Mouse (Mus musculus) liver, embryonic 13.5 days (tissue): ENCODE data around the gene Maff. TPM values are rescaled to one million over a fixed set of nuclear protein-coding genes. Genes with fewer than 3 reads are reported as not detected.

ENCODE experiments used
- ATAC-seq: fragments of 200-750 bp; cut with Nextera tagmentation; 2 replicates; pipeline ENCODE4 v1.8.0; 2017; ENCODE audit warnings: low read depth, mild to moderate bottlenecking, moderate number of reproducible peaks, moderate library complexity
- DNase-seq: peaks from one replicate; pipeline ENCODE4 v3.0.0; 2022
- H3K27ac ChIP-seq: fragments of 300-500 bp; sonication (generic); 2 replicates; pipeline ENCODE4 v1.5.1; 2015; ENCODE audit warnings: moderate library complexity, mild to moderate bottlenecking, inconsistent platforms
- H3K27me3 ChIP-seq: fragments of 300-500 bp; sonication (generic); 2 replicates; pipeline ENCODE4 v1.6.1; 2015; ENCODE audit warnings: mild to moderate bottlenecking, inconsistent platforms
- H3K36me3 ChIP-seq: fragments of 300-500 bp; sonication (generic); 2 replicates; pipeline ENCODE4 v1.6.1; 2015; ENCODE audit warnings: mild to moderate bottlenecking, inconsistent platforms
- H3K4me1 ChIP-seq: fragments of 300-500 bp; sonication (generic); replicated peaks from 2 replicates; pipeline ENCODE4 v1.6.1; 2015; ENCODE audit warnings: inconsistent platforms
- H3K4me2 ChIP-seq: fragments of 300-500 bp; sonication (generic); 2 replicates; pipeline ENCODE4 v1.6.1; 2015; ENCODE audit warnings: inconsistent platforms, mild to moderate bottlenecking, moderate library complexity
- H3K4me3 ChIP-seq: fragments of 300-500 bp; sonication (generic); replicated peaks from 2 replicates; pipeline ENCODE4 v1.5.1; 2015; ENCODE audit warnings: mild to moderate bottlenecking, inconsistent platforms
- H3K9ac ChIP-seq: fragments of 300-500 bp; sonication (generic); 2 replicates; pipeline ENCODE4 v1.6.1; 2015; ENCODE audit warnings: mild to moderate bottlenecking, inconsistent platforms
- H3K9me3 ChIP-seq: fragments of 300-500 bp; sonication (generic); replicated peaks from 2 replicates; pipeline ENCODE4 v1.6.1; 2016; ENCODE audit warnings: inconsistent platforms
- WGBS: fragments of 180-500 bp; shearing (Covaris S2); methylation state at CpG from one replicate; pipeline ENCODE4 v1.1.7; 2015; ENCODE audit not compliant: insufficient replicate concordance; 5-methylcytosine and 5-hydroxymethylcytosine counted together
- polyA plus RNA-seq: library from polyadenylated mRNA; unstranded; fragments of >200 nt; fragmentation: Nextera tagmentation; extraction: Ambion mirVana; gene quantifications from 2 replicates; pipeline ENCODE4 v1.2.1, GENCODE M21; 2015

Gene Maff
- polyA plus RNA-seq, 1 experiment from 2014 or later = 0.95 TPM

DNA sequence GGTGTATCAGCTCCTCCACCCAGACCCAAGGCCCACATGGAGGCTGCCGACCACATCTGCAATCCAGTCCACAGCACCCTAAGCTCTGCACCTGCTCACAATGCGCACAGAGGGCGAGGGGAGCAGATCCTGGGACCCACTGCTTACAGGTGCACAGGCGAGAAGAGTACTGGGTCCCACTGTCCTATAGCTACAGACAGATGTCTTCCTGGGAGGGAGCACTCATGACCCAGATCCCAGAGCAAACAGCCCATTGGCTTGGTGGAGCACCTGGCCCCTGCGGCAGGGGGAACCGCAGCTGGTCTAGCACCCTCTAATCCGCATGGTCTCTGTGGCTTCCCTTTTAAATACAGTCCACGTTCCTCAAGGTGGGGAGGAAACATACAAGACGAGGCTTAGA is 35.2 kb downstream of the Maff start:
- no peak overlapping the region for H3K27ac ChIP-seq
- H3K9me3 ChIP-seq = no peaks in the 10 kb centered on the region
- H3K4me1 ChIP-seq = peaks cover 4% of the 10 kb centered on the region; the same call in 1 of the 2 replicates
- WGBS = 76% methylated on average over 9 of the region's 9 CpGs
- H3K4me2 ChIP-seq = no peak overlapping the region
- DNase-seq = no peak
- H3K36me3 ChIP-seq = peaks cover 8% of the 10 kb centered on the region; the same call in 1 of the 2 replicates
- ATAC-seq = no peak
- no peak overlapping the region for H3K4me3 ChIP-seq
- H3K9ac ChIP-seq = no peak overlapping the region
- no peaks in the 10 kb centered on the region for H3K27me3 ChIP-seq

DNA sequence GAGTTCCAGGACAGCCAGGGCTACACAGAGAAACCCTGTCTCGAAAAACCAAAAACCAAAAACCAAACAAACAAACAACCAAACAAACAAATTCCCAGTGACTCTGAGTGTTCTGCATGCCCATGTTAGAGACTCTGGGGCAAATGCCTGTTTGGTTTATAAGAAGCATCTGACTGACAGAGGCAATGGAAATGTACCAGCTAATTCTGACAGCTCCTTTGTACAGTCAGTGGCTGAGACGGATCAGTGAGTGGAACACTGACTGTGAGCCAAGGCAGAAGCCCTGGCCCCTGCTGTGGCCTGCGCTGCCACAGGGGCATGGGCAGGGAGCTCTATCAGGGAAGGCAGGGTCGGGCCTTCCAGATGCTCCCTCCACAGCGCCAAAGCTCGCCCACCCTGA is 40.7 kb downstream of the Maff start:
- no peaks in the 10 kb centered on the region for H3K27me3 ChIP-seq
- H3K4me3 ChIP-seq = no peak overlapping the region
- no peak overlapping the region for H3K27ac ChIP-seq
- DNase-seq (no peak), ATAC-seq (no peak)
- no peaks in the 10 kb centered on the region for H3K36me3 ChIP-seq
- H3K4me2 ChIP-seq = no peak overlapping the region
- 41% methylated on average over 6 of the region's 6 CpGs for WGBS
- H3K9ac ChIP-seq = no peak overlapping the region
- peaks cover 48% of the 10 kb centered on the region for H3K4me1 ChIP-seq
- H3K9me3 ChIP-seq = no peaks in the 10 kb centered on the region

DNA sequence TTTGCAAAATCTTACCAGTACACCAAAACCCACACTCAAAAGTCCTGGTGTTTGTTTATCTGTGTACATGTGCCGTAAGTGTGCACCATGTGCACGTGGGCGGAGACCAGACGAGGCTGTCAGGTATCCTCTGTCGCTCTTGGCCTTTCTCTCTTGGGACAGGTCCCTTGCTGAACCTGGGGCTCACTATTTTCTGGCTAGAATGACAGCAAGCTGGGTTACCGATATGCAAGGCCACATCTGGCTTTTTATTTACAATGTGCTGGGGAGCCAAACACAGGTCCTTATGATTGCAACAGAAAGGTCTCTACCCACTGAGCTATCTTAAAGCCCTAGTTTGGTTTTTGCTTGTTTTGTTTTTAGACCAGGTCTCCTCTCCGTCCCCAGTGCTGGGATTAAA is 41.2 kb downstream of the Maff start:
- DNase-seq = no peak
- H3K4me1 ChIP-seq = peaks cover 53% of the 10 kb centered on the region
- ATAC-seq = no peak
- H3K36me3 ChIP-seq = no peaks in the 10 kb centered on the region
- 42% methylated on average over 7 of the region's 7 CpGs for WGBS
- no peak overlapping the region for H3K4me3 ChIP-seq
- no peaks in the 10 kb centered on the region for H3K27me3 ChIP-seq
- no peaks in the 10 kb centered on the region for H3K9me3 ChIP-seq
- H3K9ac ChIP-seq = no peak overlapping the region
- H3K4me2 ChIP-seq = no peak overlapping the region
- H3K27ac ChIP-seq = 0 out of 2 replicates have a peak overlapping the region, but pooled peaks have one; percentile 7

DNA sequence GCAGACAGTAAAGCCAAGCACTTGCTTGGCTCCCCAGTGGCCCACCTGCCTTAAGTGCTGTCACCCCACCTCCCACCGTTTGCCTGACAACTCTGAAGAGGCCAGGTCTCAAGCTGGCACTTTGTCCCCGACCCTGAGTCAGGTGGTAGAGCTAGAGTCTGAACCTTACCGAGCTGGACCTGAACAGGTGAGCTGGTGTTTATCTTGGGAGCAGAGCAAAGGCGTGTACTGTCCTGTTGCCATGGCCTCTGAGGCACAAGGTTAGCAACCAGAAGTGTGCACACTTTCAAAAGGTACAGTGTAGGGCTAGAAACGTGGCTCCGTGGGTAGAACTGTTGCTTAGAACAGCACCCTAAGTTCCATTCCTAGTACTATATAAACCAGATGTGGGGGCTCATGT is 41.8 kb downstream of the Maff start:
- Histone ChIP-seq H3K4me1 (peaks cover 59% of the 10 kb centered on the region), H3K4me3 (no peak overlapping the region), H3K9me3 (no peaks in the 10 kb centered on the region), H3K27ac (0 out of 2 replicates have a peak overlapping the region, but pooled peaks have one; percentile 7), H3K9ac (no peak overlapping the region), H3K27me3 (no peaks in the 10 kb centered on the region), H3K36me3 (no peaks in the 10 kb centered on the region), H3K4me2 (no peak overlapping the region)
- WGBS = 54% methylated on average over 6 of the region's 6 CpGs
- no peak for DNase-seq
- no peak for ATAC-seq

DNA sequence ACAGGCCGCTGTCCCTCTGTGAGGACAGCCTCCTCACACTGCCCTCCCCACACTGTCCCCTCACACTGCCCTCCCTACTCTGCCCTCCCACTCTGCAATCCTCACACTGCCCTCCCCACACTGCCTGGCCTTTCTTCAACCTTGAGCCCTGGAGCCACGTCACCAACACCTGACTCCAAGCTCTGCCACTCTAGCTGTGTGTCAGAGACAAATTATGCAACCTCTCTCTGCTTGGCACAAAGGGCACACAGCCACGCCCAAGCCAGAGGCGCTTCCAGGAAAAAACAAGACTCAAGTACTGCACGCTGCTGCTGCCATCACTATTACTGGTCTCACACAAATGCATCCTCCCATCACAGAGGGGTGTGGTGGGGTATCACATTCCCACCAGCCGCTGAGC is 44.0 kb downstream of the Maff start:
- no peaks in the 10 kb centered on the region for H3K9me3 ChIP-seq
- ATAC-seq (0 out of 2 replicates have a peak, but pooled peaks have one; percentile 29), DNase-seq (no peak)
- H3K27me3 ChIP-seq = no peaks in the 10 kb centered on the region
- H3K36me3 ChIP-seq = no peaks in the 10 kb centered on the region
- H3K4me1 ChIP-seq = peaks cover 79% of the 10 kb centered on the region
- no peak overlapping the region for H3K9ac ChIP-seq
- H3K4me2 ChIP-seq = no peak overlapping the region
- H3K27ac ChIP-seq = no peak overlapping the region
- H3K4me3 ChIP-seq = no peak overlapping the region
- WGBS = 62% methylated on average over 6 of the region's 6 CpGs

DNA sequence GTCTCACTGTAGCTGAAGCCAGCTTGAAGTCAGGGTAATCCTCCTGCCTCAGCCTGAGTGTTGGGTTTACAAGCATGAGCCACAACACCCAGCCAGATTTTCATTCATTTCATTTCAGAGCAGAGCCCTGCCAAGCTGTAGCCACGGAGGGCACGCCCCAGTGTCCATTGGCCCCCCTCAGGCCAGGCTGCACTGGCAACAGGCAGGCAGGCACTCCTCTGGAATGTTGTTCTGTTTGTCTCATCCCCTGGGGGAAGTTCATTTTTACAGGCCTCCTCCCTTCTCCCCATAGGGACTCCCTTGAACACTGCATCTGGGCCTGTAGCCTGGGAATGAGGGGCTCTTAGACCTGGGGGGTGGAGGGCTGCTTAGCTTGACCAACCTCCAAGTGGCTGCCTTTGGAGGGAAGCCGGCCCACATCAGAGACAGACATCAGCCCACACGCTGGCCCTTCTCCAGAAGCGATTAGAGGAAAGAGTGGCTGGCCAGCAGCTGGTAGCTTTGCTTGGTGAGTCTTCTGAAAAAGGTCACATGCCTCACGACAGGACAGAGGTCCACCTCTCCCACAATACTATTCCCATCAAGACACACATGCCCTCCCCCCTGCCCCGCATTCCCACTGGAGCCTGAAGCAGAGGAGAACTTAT is 45.1 kb downstream of the Maff start:
- H3K27ac ChIP-seq = peak overlapping the region; percentile 72; the same call in 1 of the 2 replicates
- ATAC-seq (no peak), DNase-seq (no peak)
- 64% methylated on average over 7 of the region's 7 CpGs for WGBS
- H3K9me3 ChIP-seq = no peaks in the 10 kb centered on the region
- no peak overlapping the region for H3K4me3 ChIP-seq
- H3K36me3 ChIP-seq = no peaks in the 10 kb centered on the region
- H3K9ac ChIP-seq = no peak overlapping the region
- H3K4me2 ChIP-seq = no peak overlapping the region
- H3K27me3 ChIP-seq = no peaks in the 10 kb centered on the region
- H3K4me1 ChIP-seq = peaks cover 91% of the 10 kb centered on the region

GRCm38 (mm10) chr15:79392527-79392926 is 46.1 kb downstream of the Maff start:
- no peak for DNase-seq
- Histone ChIP-seq H3K4me1 (peaks cover 95% of the 10 kb centered on the region), H3K4me2 (no peak overlapping the region), H3K9me3 (no peaks in the 10 kb centered on the region), H3K27ac (peak overlapping the region; percentile 72), H3K9ac (no peak overlapping the region), H3K4me3 (no peak overlapping the region), H3K36me3 (no peaks in the 10 kb centered on the region), H3K27me3 (no peaks in the 10 kb centered on the region)
- WGBS = 64% methylated on average over 5 of the region's 5 CpGs
- peak; percentile 46; the same call in 1 of the 2 replicates for ATAC-seq

DNA sequence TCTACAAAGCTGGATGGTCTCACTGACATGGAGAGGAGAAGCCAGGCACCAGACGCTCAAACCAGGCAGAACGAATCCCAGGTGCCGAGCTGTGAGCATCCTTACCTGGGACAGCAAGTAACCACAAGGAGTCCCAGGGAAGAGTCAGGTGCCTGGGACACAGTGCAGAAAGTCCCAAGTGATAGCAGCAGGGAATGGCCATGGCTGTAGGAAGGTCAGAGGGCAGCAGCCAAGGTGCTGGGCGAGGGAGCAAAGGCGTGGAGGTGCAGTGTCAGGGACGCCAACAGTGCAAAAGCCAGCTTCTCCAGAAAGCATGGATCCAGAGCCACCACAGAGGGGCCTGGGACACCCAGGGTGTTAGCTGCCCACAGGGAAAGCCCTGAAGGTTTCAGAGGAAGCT is 46.7 kb downstream of the Maff start:
- Histone ChIP-seq H3K4me2 (no peak overlapping the region), H3K36me3 (no peaks in the 10 kb centered on the region), H3K27me3 (no peaks in the 10 kb centered on the region), H3K27ac (peak overlapping the region; percentile 72), H3K9me3 (no peaks in the 10 kb centered on the region), H3K9ac (no peak overlapping the region), H3K4me1 (peaks cover 90% of the 10 kb centered on the region), H3K4me3 (no peak overlapping the region)
- 76% methylated on average over 6 of the region's 6 CpGs for WGBS
- no peak for ATAC-seq
- no peak for DNase-seq

DNA sequence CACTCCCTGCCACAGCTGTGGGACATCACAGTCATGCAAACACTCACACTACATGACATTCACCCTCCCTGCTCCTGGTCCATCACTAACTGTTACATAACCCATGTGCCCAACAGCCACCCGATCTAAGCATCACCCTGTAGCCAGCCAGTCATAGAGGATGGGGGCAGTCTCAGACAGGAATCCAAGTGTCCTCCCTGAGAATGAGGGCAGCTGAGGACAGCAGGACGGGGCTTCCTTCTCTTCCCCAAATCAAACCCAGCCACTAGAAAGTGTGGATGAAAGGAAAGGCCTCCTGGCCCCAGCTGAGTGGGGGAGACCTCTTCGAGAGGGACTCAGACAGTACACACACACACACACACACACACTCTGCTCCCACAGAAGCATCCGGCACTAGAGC is 48.4 kb downstream of the Maff start:
- WGBS = 63% methylated on average over 4 of the region's 4 CpGs

GRCm38 (mm10) chr15:79395281-79395680 is 48.9 kb downstream of the Maff start:
- H3K4me3 ChIP-seq = no peak overlapping the region
- DNase-seq (no peak), ATAC-seq (no peak)
- H3K4me1 ChIP-seq = peaks cover 81% of the 10 kb centered on the region
- 56% methylated on average over 6 of the region's 6 CpGs for WGBS
- H3K36me3 ChIP-seq = no peaks in the 10 kb centered on the region
- no peak overlapping the region for H3K27ac ChIP-seq
- H3K9ac ChIP-seq = no peak overlapping the region
- H3K9me3 ChIP-seq = no peaks in the 10 kb centered on the region
- no peaks in the 10 kb centered on the region for H3K27me3 ChIP-seq
- H3K4me2 ChIP-seq = no peak overlapping the region

More for the DNA sequence above, 48.4 kb downstream of the Maff start:
- Histone ChIP-seq H3K4me3 (no peak overlapping the region), H3K27ac (no peak overlapping the region), H3K9ac (no peak overlapping the region), H3K36me3 (no peaks in the 10 kb centered on the region), H3K9me3 (no peaks in the 10 kb centered on the region), H3K27me3 (no peaks in the 10 kb centered on the region), H3K4me1 (peaks cover 81% of the 10 kb centered on the region), H3K4me2 (no peak overlapping the region)
- ATAC-seq (no peak), DNase-seq (no peak)

DNA sequence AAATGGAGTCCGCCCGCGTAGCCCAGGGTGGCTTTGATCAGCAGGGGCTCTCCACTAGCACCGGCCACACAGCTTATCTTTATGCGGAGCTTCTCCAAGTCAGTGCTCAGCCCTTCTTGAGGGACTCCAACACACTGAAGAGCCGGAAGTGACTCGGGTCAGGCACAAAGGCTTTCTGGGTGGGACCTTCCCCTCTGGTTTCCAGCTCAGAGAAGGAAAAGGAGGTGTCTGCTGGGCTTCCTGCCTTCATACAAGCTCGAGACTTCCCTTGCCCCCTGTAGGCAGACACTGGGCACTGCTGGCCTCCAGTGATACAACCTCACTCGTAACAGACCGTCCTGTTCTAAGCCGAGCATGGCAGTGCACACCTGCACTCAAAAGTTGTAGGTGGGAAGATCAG is 50.3 kb downstream of the Maff start:
- H3K27me3 ChIP-seq = no peaks in the 10 kb centered on the region
- DNase-seq = peak; percentile 40
- no peaks in the 10 kb centered on the region for H3K9me3 ChIP-seq
- H3K36me3 ChIP-seq = no peaks in the 10 kb centered on the region
- H3K4me1 ChIP-seq = peaks cover 80% of the 10 kb centered on the region
- peak overlapping the region; percentile 36; the same call in 1 of the 2 replicates for H3K4me2 ChIP-seq
- 18% methylated on average over 11 of the region's 11 CpGs for WGBS
- H3K4me3 ChIP-seq = no peak overlapping the region
- no peak overlapping the region for H3K9ac ChIP-seq
- 0 out of 2 replicates have a peak, but pooled peaks have one; percentile 17 for ATAC-seq
- no peak overlapping the region for H3K27ac ChIP-seq
